Mouse (Mus musculus) liver, embryonic 14.5 days (tissue): Measurements from ENCODE around the gene Adgrf3. TPM values are rescaled to one million over a fixed set of nuclear protein-coding genes. Genes with fewer than 3 reads are reported as not detected.
A peak's percentile ranks its signal among the peaks of the same experiment; 100 is the strongest.

Experiments used
- ATAC-seq: fragments of 200-750 bp; cut with Nextera tagmentation; 2 replicates; pipeline ENCODE4 v1.8.0; 2017; ENCODE audit warnings: moderate number of reproducible peaks, mild to moderate bottlenecking, moderate library complexity; ENCODE audit not compliant: insufficient read depth
- DNase-seq, 3 experiments: peaks; one replicate each; pipeline ENCODE4 v3.0.0-alpha.2; 2012 to 2013; ENCODE audit warnings: low read depth in 3 of 3, low spot score in 3 of 3
- H3K27ac ChIP-seq: fragments of 300-500 bp; sonication (generic); 2 replicates; pipeline ENCODE4 v1.5.1; 2014; ENCODE audit warnings: moderate library complexity, mild to moderate bottlenecking, control low read depth, inconsistent platforms
- H3K27me3 ChIP-seq: fragments of 300-500 bp; sonication (generic); 2 replicates; pipeline ENCODE4 v1.6.1; 2014; ENCODE audit warnings: mild to moderate bottlenecking, low read length, moderate library complexity; ENCODE audit not compliant: control insufficient read depth, insufficient read depth
- H3K36me3 ChIP-seq: fragments of 300-500 bp; sonication (generic); replicated peaks from 2 replicates; pipeline ENCODE4 v1.6.1; 2014; ENCODE audit warnings: low read depth; ENCODE audit not compliant: control insufficient read depth, insufficient read depth
- H3K4me1 ChIP-seq, 2 experiments: fragments of 200-500 bp in 1 of 2; fragments of 300-500 bp in 1 of 2; sonication (generic) in 1 of 2; replicated peaks; 2 replicates each; pipeline ENCODE4 v1.6.1; 2012 to 2014; ENCODE audit warnings: antibody characterized with exemption in 1 of 2, inconsistent platforms in 1 of 2, low read length in 1 of 2; ENCODE audit not compliant: control insufficient read depth in 2 of 2, insufficient read depth in 2 of 2
- H3K4me2 ChIP-seq: fragments of 300-500 bp; sonication (generic); 2 replicates; pipeline ENCODE4 v1.6.1; 2014; ENCODE audit warnings: low read depth, mild to moderate bottlenecking, control low read depth, moderate library complexity
- H3K4me3 ChIP-seq, 2 experiments: fragments of 200-500 bp in 1 of 2; fragments of 300-500 bp in 1 of 2; sonication (generic) in 1 of 2; 2 replicates each; pipeline ENCODE4 v1.5.1; 2012 to 2014; ENCODE audit warnings: low read depth in 2 of 2, low read length in 2 of 2, mild to moderate bottlenecking in 2 of 2, control low read depth in 1 of 2, inconsistent platforms in 1 of 2, moderate library complexity in 1 of 2; ENCODE audit not compliant: insufficient read depth in 1 of 2
- H3K9ac ChIP-seq: fragments of 300-500 bp; sonication (generic); replicated peaks from 2 replicates; pipeline ENCODE4 v1.6.1; 2014; ENCODE audit warnings: mild to moderate bottlenecking, control low read depth, moderate library complexity
- H3K9me3 ChIP-seq: fragments of 300-500 bp; sonication (generic); 2 replicates; pipeline ENCODE4 v1.6.1; 2016; ENCODE audit warnings: low read length, mixed read lengths; ENCODE audit not compliant: control insufficient read depth
- CTCF ChIP-seq: IDR thresholded peaks from 2 replicates; pipeline ENCODE4 v1.5.1; 2016; ENCODE audit warnings: antibody characterized with exemption, low read depth, control low read depth
- EP300 ChIP-seq: IDR thresholded peaks from 2 replicates; pipeline ENCODE4 v1.6.1; 2016; ENCODE audit warnings: antibody characterized with exemption, low read depth
- WGBS: fragments of 180-500 bp; shearing (Covaris S2); extraction: QIAGEN DNeasy Blood & Tissue Kit; methylation state at CpG from one replicate; pipeline ENCODE4 v1.1.7; 2014; ENCODE audit not compliant: insufficient replicate concordance; 5-methylcytosine and 5-hydroxymethylcytosine counted together
- polyA plus RNA-seq, 2 experiments: library from polyadenylated mRNA; depleted of rRNA in 1 of 2; stranded (reverse) in 1 of 2; unstranded in 1 of 2; fragments of >200 nt; fragmentation: Nextera tagmentation in 1 of 2; extraction: Ambion mirVana in 1 of 2; gene quantifications; 2 replicates each; pipeline versions ENCODE4 v1.2.1 to v1.2.3; 2012 to 2014

Adgrf3 gene
- polyA plus RNA-seq, 2 experiments: 0.01 TPM; not detected in 1

GRCm38 (mm10) chr5:30205034-30205433 lies 488 bp downstream of the Adgrf3 start:
- Histone ChIP-seq H3K27me3 (no peaks in the 10 kb centered on the region), H3K36me3 (no peaks in the 10 kb centered on the region), H3K27ac (no peak overlapping the region), H3K9me3 (no peaks in the 10 kb centered on the region), H3K4me1 (0 out of 4 replicates have a peak, but pooled peaks cover 0 to 2% of the 10 kb centered on the region in 2 experiments), H3K4me2 (no peak overlapping the region), H3K4me3 (no peak overlapping the region), H3K9ac (no peak overlapping the region)
- DNase-seq (no peak), ATAC-seq (no peak)
- WGBS: 54% methylated on average over 3 of the region's 3 CpGs
- TF ChIP-seq EP300 (no peak), CTCF (no peak)

- 14% methylated on average over 1 of the region's 1 CpGs for WGBS
- no peak overlapping the region for H3K9ac ChIP-seq
- TF ChIP-seq CTCF: no peak
- TF ChIP-seq EP300: no peak
- H3K4me3 ChIP-seq: no peak overlapping the region
- H3K4me1 ChIP-seq: 0 out of 4 replicates have a peak, but pooled peaks cover 0 to 2% of the 10 kb centered on the region in 2 experiments
- no peak for DNase-seq
- no peak overlapping the region for H3K27ac ChIP-seq
- H3K36me3 ChIP-seq: no peaks in the 10 kb centered on the region
- no peak overlapping the region for H3K4me2 ChIP-seq
- ATAC-seq: no peak
- H3K27me3 ChIP-seq: no peaks in the 10 kb centered on the region
- no peaks in the 10 kb centered on the region for H3K9me3 ChIP-seq
These were observed 1.1 kb downstream of the Adgrf3 start for GRCm38 (mm10) chr5:30204441-30204840.

DNA sequence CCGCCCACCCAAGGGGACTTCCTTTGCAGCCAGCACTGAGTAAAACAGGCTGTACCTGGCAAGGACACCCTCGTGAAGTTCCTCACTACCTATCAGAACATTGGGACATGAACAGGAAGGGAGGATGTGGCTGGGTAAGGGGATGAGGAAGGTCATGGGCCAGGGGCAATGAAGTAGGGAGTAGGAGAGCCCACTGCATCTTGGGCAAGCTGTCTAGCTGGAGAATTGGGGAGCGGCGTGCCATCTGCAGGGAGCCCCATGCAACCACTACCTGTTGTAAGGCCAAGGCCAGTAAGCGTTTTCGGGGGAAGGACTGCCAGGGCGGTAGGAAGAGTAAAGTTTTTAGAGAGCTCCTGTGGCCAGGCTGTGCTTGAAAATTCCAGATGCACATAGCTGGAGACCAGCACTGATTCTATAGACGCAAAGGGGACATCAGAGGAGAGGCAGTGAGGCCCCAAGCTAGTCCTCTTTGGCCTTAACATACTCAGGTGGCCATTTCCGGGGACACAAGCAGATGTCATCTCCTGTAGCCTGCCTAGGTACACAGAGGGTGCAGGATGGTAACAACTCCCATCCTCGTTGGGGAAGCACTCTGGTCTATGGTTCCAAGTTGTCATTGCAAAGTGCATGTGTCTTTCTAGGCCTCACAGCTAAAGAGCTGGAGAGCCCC lies 2.2 kb downstream of the Adgrf3 start:
- Histone ChIP-seq H3K27me3 (no peaks in the 10 kb centered on the region), H3K4me2 (no peak overlapping the region), H3K9me3 (no peaks in the 10 kb centered on the region), H3K9ac (no peak overlapping the region), H3K4me1 (0 out of 4 replicates have a peak, but pooled peaks cover 0 to 2% of the 10 kb centered on the region in 2 experiments), H3K4me3 (no peak overlapping the region), H3K27ac (no peak overlapping the region), H3K36me3 (no peaks in the 10 kb centered on the region)
- ATAC-seq (no peak), DNase-seq (no peak)
- TF ChIP-seq CTCF: no peak
- no peak for TF ChIP-seq EP300
- WGBS: 57% methylated on average over 10 of the region's 10 CpGs

DNA sequence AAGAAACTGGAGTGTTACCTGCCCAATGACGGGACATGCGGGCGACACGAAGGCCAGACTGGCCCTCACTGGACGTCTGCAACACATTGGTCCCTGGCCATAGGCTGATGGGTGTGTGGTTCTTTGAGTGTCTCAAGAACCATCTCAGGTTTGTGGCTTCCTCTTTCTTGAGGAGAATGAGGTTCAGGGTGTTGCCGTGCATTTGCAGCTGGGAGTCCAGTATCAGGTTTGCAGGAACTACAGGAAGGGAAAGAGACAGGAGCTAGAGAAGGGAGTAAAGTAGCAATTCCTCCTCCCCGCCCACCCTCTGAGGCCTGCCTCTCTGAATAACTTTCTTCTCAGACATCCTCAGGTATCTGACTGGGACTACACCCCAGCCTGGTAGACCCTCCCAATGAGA lies 3.3 kb downstream of the Adgrf3 start:
- H3K9me3 ChIP-seq: no peaks in the 10 kb centered on the region
- no peaks in the 10 kb centered on the region for H3K27me3 ChIP-seq
- DNase-seq: no peak
- no peak overlapping the region for H3K4me3 ChIP-seq
- TF ChIP-seq CTCF (no peak), EP300 (no peak)
- 0 out of 4 replicates have a peak, but pooled peaks cover 0 to 3% of the 10 kb centered on the region in 2 experiments for H3K4me1 ChIP-seq
- WGBS: 62% methylated on average over 7 of the region's 7 CpGs
- H3K27ac ChIP-seq: no peak overlapping the region
- H3K9ac ChIP-seq: no peak overlapping the region
- H3K4me2 ChIP-seq: no peak overlapping the region
- ATAC-seq: no peak
- H3K36me3 ChIP-seq: no peaks in the 10 kb centered on the region

DNA sequence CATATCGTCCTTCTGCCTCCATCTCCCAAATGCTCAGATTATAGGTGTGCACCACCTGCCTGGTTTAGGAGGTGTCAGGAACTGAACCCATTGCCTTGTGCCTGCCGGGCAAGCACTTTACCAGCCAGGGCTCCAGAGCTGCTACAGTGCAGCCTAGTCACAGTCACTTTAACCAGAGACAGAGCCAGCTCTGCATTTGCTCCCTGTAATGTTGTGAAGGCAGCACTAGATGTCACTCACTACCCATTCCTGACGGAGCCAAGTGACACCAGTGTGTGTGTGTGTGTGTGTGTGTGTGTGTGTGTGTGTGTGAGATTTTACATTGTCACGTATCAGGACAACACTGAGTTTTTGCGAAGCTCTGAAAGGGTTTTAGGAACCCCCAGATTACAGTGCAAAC lies 4.0 kb downstream of the Adgrf3 start:
- DNase-seq (no peak), ATAC-seq (no peak)
- TF ChIP-seq EP300 (no peak), CTCF (peak; percentile 73)
- Histone ChIP-seq H3K4me3 (no peak overlapping the region), H3K4me1 (0 out of 4 replicates have a peak, but pooled peaks cover 0 to 3% of the 10 kb centered on the region in 2 experiments), H3K36me3 (no peaks in the 10 kb centered on the region), H3K27me3 (no peaks in the 10 kb centered on the region), H3K9me3 (no peaks in the 10 kb centered on the region), H3K9ac (no peak overlapping the region), H3K4me2 (no peak overlapping the region), H3K27ac (no peak overlapping the region)
- 33% methylated on average over 5 of the region's 5 CpGs for WGBS
